In the genomic region with DNA sequence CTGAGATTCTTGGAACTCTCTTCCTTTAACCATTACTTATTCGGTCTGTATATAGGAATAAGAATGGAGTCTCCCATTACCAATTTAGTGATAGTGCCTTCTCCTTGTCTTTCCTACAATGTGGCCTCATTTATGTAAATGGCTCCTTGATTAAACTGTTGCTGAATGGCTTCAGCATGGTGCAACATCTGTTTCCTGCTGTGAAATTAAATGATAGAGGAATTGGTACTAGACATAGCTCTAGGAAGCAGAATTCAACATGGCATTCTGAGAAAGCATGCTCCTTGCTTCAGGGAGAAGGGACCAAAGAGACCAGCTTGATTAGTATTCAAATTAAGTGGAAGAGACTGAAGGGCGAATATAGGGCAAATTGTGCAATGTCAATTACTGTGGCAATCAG, we compare ENCODE assay signal across 17 mouse cellular contexts. TPM values are rescaled to one million over a fixed set of nuclear protein-coding genes. Genes with fewer than 3 reads are reported as not detected.
"Had no signal": no experiment of that assay in that cellular context is flagged by ENCODE, and none has a peak within 500 bp of the region (broad histone marks: within the 10 kb centered on the region; RNA-seq: fewer than 3 reads in every experiment).

No protein-coding gene starts in this region.

- H3K9ac ChIP-seq: limb, embryonic 13.5 days; liver, embryonic 15.5 days; midbrain, embryonic 13.5 days had no signal

- ATAC-seq: intestine, embryonic 16.5 days; lung, postnatal 0 days; midbrain, embryonic 13.5 days had no signal

- H3K4me3 ChIP-seq: limb, embryonic 13.5 days; liver, embryonic 15.5 days; midbrain, embryonic 13.5 days had no signal

- H3K36me3 ChIP-seq: limb, embryonic 13.5 days; liver, embryonic 15.5 days; midbrain, embryonic 13.5 days had no signal

- H3K4me2 ChIP-seq: limb, embryonic 13.5 days; liver, embryonic 11.5 days; liver, embryonic 15.5 days; midbrain, embryonic 13.5 days had no signal

- H3K4me1 ChIP-seq: limb, embryonic 13.5 days; liver, embryonic 15.5 days; midbrain, embryonic 13.5 days had no signal

- H3K27me3 ChIP-seq: limb, embryonic 13.5 days; liver, embryonic 15.5 days; midbrain, embryonic 13.5 days had no signal

- H3K9me3 ChIP-seq: limb, embryonic 13.5 days; liver, embryonic 15.5 days; midbrain, embryonic 13.5 days had no signal

- H3K27ac ChIP-seq: limb, embryonic 13.5 days; liver, embryonic 15.5 days; midbrain, embryonic 13.5 days had no signal

- DNase-seq: kidney, adult 8-10 months; kidney, postnatal 25 days; left cerebral cortex, postnatal 4 days; lung, adult 2 months; lung, postnatal 36 days; right cerebral cortex, adult 18-20 months; right cerebral cortex, postnatal 25 days; thymus, adult 18-20 months; thymus, postnatal 14 days had no signal

RNA-seq across cellular contexts. Expression of a gene that starts 57.6 kb away (rescaled TPM):
- total RNA-seq: megakaryocyte progenitor cell, adult 5-6 weeks had no signal
- polyA plus RNA-seq: small intestine, adult 2 months had no signal
